Mouse (Mus musculus): ENCODE results near the gene Ptpn4. TPM values are rescaled to one million over a fixed set of nuclear protein-coding genes. Genes with fewer than 3 reads are reported as not detected.
A peak's percentile ranks its signal among the peaks of the same experiment; 100 is the strongest.

Gene Ptpn4
- polyA plus RNA-seq, 1 experiment from 2014 or later: 2.9 TPM

DNA sequence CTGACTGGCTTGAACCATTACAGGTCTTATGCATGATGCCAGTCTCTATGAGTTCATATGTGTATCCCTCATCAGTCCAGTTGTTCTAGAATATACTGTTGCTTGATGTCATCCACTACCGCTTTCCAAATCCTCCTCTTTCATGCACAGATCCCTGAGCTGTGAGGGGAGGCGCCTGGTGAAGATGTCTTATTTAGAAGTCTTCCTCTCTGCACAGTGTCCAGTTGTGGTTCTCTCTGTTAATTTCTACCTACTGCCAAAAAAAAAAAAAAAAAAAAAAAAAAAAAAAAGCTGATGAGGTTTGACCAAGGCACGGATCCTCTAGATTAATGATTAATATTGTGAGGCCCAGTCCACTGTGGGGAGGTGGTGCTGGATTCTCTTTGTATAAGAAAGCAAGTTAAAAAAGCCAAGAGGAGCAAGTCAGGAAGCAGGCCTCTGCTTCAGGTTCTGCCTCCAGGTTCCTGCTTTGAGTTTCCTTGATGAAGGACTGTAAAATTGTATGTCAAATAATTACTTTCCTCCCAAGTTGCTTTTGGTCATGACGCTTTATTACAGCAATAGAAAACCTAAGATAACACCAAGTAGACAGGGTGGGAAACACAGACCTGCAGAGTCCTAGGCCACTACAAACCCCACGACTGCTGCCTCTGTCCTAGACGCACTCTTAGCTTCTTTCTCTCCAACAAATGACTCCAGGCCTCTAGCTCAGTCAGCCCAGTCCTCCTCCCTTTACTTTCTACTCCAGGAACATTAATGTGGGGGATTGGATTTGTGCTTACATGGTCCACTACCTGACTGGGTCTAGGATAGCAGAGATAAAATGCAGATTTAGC lies 200.0 kb downstream of the Ptpn4 start:
- Histone ChIP-seq H3K27me3 (replicated peaks; ENCODE audit: control insufficient read depth, insufficient read depth, low read length) (no peaks in the 10 kb centered on the region), H3K4me1 (ENCODE audit: control insufficient read depth, insufficient read depth, low read length) (peaks cover 9% of the 10 kb centered on the region; the same call in 1 of the 2 replicates), H3K27ac (ENCODE audit: low read length) (peak overlapping the region; percentile 80), H3K4me2 (ENCODE audit: low read depth, low read length) (peak overlapping the region; percentile 0; the same call in 1 of the 2 replicates), H3K9me3 (ENCODE audit: control insufficient read depth, low read length) (no peaks in the 10 kb centered on the region), H3K4me3 (ENCODE audit: low read length) (no peak overlapping the region), H3K9ac (ENCODE audit: low read depth, low read length) (no peak overlapping the region), H3K36me3 (ENCODE audit: control insufficient read depth, insufficient read depth, low read length) (no peaks in the 10 kb centered on the region)
- 63% methylated on average over 6 of the region's 6 CpGs for WGBS
- ATAC-seq: peak; percentile 75

DNA sequence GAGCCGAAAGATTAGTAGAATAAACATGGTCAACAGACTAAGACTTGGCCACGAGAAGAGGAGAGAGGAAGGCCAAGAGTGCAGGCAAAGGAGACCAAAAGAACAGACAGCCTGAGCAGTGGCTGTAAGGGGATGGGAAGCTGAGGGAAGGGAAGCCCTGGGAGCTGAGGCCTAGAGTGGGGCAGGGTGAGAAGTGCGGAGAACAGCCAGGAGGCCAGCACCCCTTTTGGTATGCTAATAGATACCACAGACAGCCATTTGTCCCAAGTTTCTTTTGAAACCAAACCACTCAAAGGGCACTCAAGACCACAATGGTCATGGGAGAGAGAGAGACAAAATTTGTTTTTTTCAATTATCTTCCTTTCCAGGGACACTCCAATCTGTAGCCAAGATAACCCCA lies 202.7 kb downstream of the Ptpn4 start:
- H3K4me3 ChIP-seq (ENCODE audit: low read length): no peak overlapping the region
- peaks cover 3% of the 10 kb centered on the region; the same call in 1 of the 2 replicates for H3K36me3 ChIP-seq (ENCODE audit: control insufficient read depth, insufficient read depth, low read length)
- H3K9ac ChIP-seq (ENCODE audit: low read depth, low read length): no peak overlapping the region
- H3K27me3 ChIP-seq (replicated peaks; ENCODE audit: control insufficient read depth, insufficient read depth, low read length): no peaks in the 10 kb centered on the region
- H3K4me2 ChIP-seq (ENCODE audit: low read depth, low read length): no peak overlapping the region
- no peak for ATAC-seq
- 70% methylated on average over 3 of the region's 3 CpGs for WGBS
- no peak overlapping the region for H3K27ac ChIP-seq (ENCODE audit: low read length)
- peaks cover 7% of the 10 kb centered on the region; the same call in 1 of the 2 replicates for H3K4me1 ChIP-seq (ENCODE audit: control insufficient read depth, insufficient read depth, low read length)
- no peaks in the 10 kb centered on the region for H3K9me3 ChIP-seq (ENCODE audit: control insufficient read depth, low read length)

DNA sequence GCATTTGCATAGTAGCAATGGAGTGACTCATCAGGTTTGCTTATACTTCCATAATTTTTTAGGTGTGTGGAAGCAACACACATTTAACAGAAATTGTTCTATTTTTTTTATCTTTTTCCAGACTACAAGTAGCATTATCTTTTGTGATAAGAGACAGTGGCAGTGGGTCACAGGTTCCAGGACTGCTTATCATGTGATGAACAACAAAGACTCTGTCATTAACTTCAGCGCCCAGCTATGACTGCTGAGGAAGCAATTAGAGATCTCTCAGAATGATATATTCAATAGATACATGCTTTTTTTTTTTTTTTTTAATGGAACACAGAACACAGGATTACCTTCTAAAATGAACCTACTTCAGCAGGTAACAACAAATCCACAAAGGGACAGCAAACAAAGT lies 207.0 kb downstream of the Ptpn4 start:
- Histone ChIP-seq H3K27me3 (replicated peaks; ENCODE audit: control insufficient read depth, insufficient read depth, low read length) (no peaks in the 10 kb centered on the region), H3K36me3 (ENCODE audit: control insufficient read depth, insufficient read depth, low read length) (peaks cover 3% of the 10 kb centered on the region; the same call in 1 of the 2 replicates), H3K4me3 (ENCODE audit: low read length) (no peak overlapping the region), H3K27ac (ENCODE audit: low read length) (no peak overlapping the region), H3K4me1 (ENCODE audit: control insufficient read depth, insufficient read depth, low read length) (0 out of 2 replicates have a peak, but pooled peaks cover 5% of the 10 kb centered on the region), H3K4me2 (ENCODE audit: low read depth, low read length) (no peak overlapping the region), H3K9me3 (ENCODE audit: control insufficient read depth, low read length) (no peaks in the 10 kb centered on the region), H3K9ac (ENCODE audit: low read depth, low read length) (no peak overlapping the region)
- ATAC-seq: peak; percentile 82
- 49% methylated on average over 1 of the region's 1 CpGs for WGBS

DNA sequence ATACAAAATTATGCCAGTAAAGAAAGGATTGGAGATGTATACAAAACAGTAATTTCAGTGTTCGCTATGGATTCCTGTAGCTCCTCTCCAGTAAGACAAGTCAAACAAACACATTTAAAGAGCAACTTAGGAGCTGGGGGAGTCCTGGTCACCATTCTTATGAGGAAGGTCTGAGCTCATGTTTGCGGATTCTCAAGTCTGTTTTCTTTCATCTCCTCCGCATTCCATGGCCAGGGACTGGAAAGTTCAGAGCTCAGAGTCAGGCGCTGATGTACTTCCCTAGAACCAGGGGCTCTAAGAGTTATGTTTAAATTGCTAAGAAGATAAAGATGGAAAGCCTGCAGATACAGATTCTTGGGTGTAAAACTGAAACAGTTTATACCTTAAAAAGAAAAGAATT lies 210.6 kb downstream of the Ptpn4 start:
- no peaks in the 10 kb centered on the region for H3K9me3 ChIP-seq (ENCODE audit: control insufficient read depth, low read length)
- H3K36me3 ChIP-seq (ENCODE audit: control insufficient read depth, insufficient read depth, low read length): no peaks in the 10 kb centered on the region
- H3K27me3 ChIP-seq (replicated peaks; ENCODE audit: control insufficient read depth, insufficient read depth, low read length): no peaks in the 10 kb centered on the region
- H3K4me1 ChIP-seq (ENCODE audit: control insufficient read depth, insufficient read depth, low read length): 0 out of 2 replicates have a peak, but pooled peaks cover 7% of the 10 kb centered on the region
- WGBS: 56% methylated on average over 4 of the region's 4 CpGs
- no peak for ATAC-seq
- no peak overlapping the region for H3K27ac ChIP-seq (ENCODE audit: low read length)
- H3K9ac ChIP-seq (ENCODE audit: low read depth, low read length): no peak overlapping the region
- H3K4me2 ChIP-seq (ENCODE audit: low read depth, low read length): no peak overlapping the region
- no peak overlapping the region for H3K4me3 ChIP-seq (ENCODE audit: low read length)

DNA sequence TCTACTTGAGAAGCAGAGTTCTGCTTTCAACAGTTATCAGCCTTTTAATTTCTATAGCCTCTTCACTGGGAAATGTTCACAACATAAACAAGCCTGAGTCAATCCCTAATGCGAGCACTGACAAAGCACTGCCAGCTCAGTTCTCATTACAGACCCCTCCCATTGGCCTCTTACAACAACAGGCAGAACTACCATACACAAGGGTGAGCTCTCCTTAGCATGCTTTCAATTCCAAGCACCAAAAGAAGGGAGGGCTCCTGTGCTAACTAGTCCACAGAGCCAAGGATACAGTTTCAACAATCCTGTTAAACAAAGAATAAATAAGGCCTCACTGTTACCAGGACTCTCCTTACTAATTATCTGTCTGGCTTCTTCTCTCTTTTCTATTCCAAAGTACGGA lies 213.0 kb downstream of the Ptpn4 start:
- Histone ChIP-seq H3K4me3 (ENCODE audit: low read length) (no peak overlapping the region), H3K4me1 (ENCODE audit: control insufficient read depth, insufficient read depth, low read length) (0 out of 2 replicates have a peak, but pooled peaks cover 7% of the 10 kb centered on the region), H3K36me3 (ENCODE audit: control insufficient read depth, insufficient read depth, low read length) (no peaks in the 10 kb centered on the region), H3K27me3 (replicated peaks; ENCODE audit: control insufficient read depth, insufficient read depth, low read length) (no peaks in the 10 kb centered on the region), H3K4me2 (ENCODE audit: low read depth, low read length) (no peak overlapping the region), H3K9me3 (ENCODE audit: control insufficient read depth, low read length) (no peaks in the 10 kb centered on the region), H3K9ac (ENCODE audit: low read depth, low read length) (no peak overlapping the region), H3K27ac (ENCODE audit: low read length) (no peak overlapping the region)
- 38% methylated on average over 2 of the region's 2 CpGs for WGBS
- no peak for ATAC-seq

- Histone ChIP-seq H3K4me3 (ENCODE audit: low read length) (no peak overlapping the region), H3K36me3 (ENCODE audit: control insufficient read depth, insufficient read depth, low read length) (no peaks in the 10 kb centered on the region; the same call in 1 of the 2 replicates)
- ATAC-seq: no peak
Observed at GRCm38 (mm10) chr1:119605396-119605795, 232.0 kb downstream of the Ptpn4 start.

More at GRCm38 (mm10) chr1:119605396-119605795, 232.0 kb downstream of the Ptpn4 start:
- H3K9me3 ChIP-seq (ENCODE audit: control insufficient read depth, low read length): no peaks in the 10 kb centered on the region
- no peak overlapping the region for H3K4me2 ChIP-seq (ENCODE audit: low read depth, low read length)
- no peaks in the 10 kb centered on the region for H3K4me1 ChIP-seq (ENCODE audit: control insufficient read depth, insufficient read depth, low read length)
- no peak overlapping the region for H3K9ac ChIP-seq (ENCODE audit: low read depth, low read length)
- H3K27me3 ChIP-seq (replicated peaks; ENCODE audit: control insufficient read depth, insufficient read depth, low read length): no peaks in the 10 kb centered on the region
- WGBS: 82% methylated on average over 3 of the region's 3 CpGs
- no peak overlapping the region for H3K27ac ChIP-seq (ENCODE audit: low read length)

Other genes with a start within 250 kb of the Ptpn4 start
- gene Epb41l5, start 188.6 kb downstream of the Ptpn4 start, polyA plus RNA-seq (2015; fragmentation: Nextera tagmentation; extraction: Ambion mirVana): 36.3 and 36.9 TPM in 2 replicates
- gene Tmem177, start 75.6 kb upstream of the Ptpn4 start, polyA plus RNA-seq (2015; fragmentation: Nextera tagmentation; extraction: Ambion mirVana): 7.4 and 7.9 TPM in 2 replicates
- gene Cfap221, start 159.6 kb upstream of the Ptpn4 start, polyA plus RNA-seq (2015; fragmentation: Nextera tagmentation; extraction: Ambion mirVana): not detected in 2 replicates
- gene Sctr, start 169.3 kb upstream of the Ptpn4 start, polyA plus RNA-seq (2015; fragmentation: Nextera tagmentation; extraction: Ambion mirVana): 0.51 and 0.88 TPM in 2 replicates
- gene Tmem37, start 236.5 kb upstream of the Ptpn4 start, polyA plus RNA-seq (2015; fragmentation: Nextera tagmentation; extraction: Ambion mirVana): 108 and 129 TPM in 2 replicates

Data from intestine, embryonic 16.5 days (tissue).